In genomic region chr3:52611881-52612280, GRCm38 (mm10) we compare ENCODE assay signal across 24 mouse cellular contexts.
"Had no signal": no experiment of that assay in that cellular context is flagged by ENCODE, and none has a peak within 500 bp of the region (broad histone marks: within the 10 kb centered on the region; RNA-seq: fewer than 3 reads in every experiment).

No protein-coding gene starts in this region.

- H3K9ac ChIP-seq: limb, embryonic 13.5 days; liver, embryonic 12.5 days; liver, embryonic 15.5 days; lung, embryonic 15.5 days; midbrain, embryonic 13.5 days; neural tube, embryonic 13.5 days had no signal

- H3K36me3 ChIP-seq: limb, embryonic 10.5 days; limb, embryonic 13.5 days; liver, embryonic 12.5 days; liver, embryonic 15.5 days; lung, embryonic 15.5 days; midbrain, embryonic 10.5 days; midbrain, embryonic 13.5 days; neural tube, embryonic 13.5 days had no signal

- H3K4me3 ChIP-seq: layer of hippocampus, adult 2 months; limb, embryonic 10.5 days; limb, embryonic 13.5 days; liver, embryonic 12.5 days; liver, embryonic 15.5 days; lung, embryonic 15.5 days; megakaryocyte, embryonic 14.5 days; midbrain, embryonic 10.5 days; midbrain, embryonic 13.5 days; myocyte; neural tube, embryonic 13.5 days had no signal

- H3K27ac ChIP-seq: kidney, postnatal 0 days; layer of hippocampus, adult 2 months; limb, embryonic 10.5 days; limb, embryonic 13.5 days; liver, embryonic 12.5 days; liver, embryonic 15.5 days; lung, embryonic 15.5 days; midbrain, embryonic 10.5 days; midbrain, embryonic 13.5 days; neural tube, embryonic 13.5 days; stomach, postnatal 0 days had no signal

- H3K9me3 ChIP-seq: limb, embryonic 10.5 days; limb, embryonic 13.5 days; liver, embryonic 12.5 days; liver, embryonic 15.5 days; lung, embryonic 15.5 days; midbrain, embryonic 10.5 days; midbrain, embryonic 13.5 days; neural tube, embryonic 13.5 days had no signal

- H3K27me3 ChIP-seq: limb, embryonic 13.5 days; liver, embryonic 12.5 days; liver, embryonic 15.5 days; lung, embryonic 15.5 days; midbrain, embryonic 13.5 days had no signal

- H3K4me2 ChIP-seq: limb, embryonic 13.5 days; liver, embryonic 12.5 days; liver, embryonic 15.5 days; lung, embryonic 15.5 days; midbrain, embryonic 13.5 days; neural tube, embryonic 13.5 days had no signal

- DNase-seq: kidney, adult 2 months; kidney, postnatal 25 days; layer of hippocampus, adult 9-11 months; liver; lung, adult 18-20 months; lung, postnatal 10 days; lung, postnatal 36 days; retina, postnatal 1 day; right cerebral cortex, postnatal 4 days; thymus, postnatal 25 days had no signal

- H3K4me1 ChIP-seq: limb, embryonic 10.5 days; limb, embryonic 13.5 days; liver, embryonic 12.5 days; liver, embryonic 15.5 days; lung, embryonic 15.5 days; megakaryocyte, embryonic 14.5 days; midbrain, embryonic 10.5 days; midbrain, embryonic 13.5 days; neural tube, embryonic 13.5 days had no signal

- ATAC-seq: liver, embryonic 12.5 days; midbrain, embryonic 13.5 days; midbrain, embryonic 16.5 days had no signal
